Mouse (Mus musculus): ENCODE results near the gene Arl14.

- no peak for TF ChIP-seq CTCF (IDR thresholded peaks at IDR 0.05; ENCODE audit: insufficient read depth, low read depth, low read length)
- no peak for TF ChIP-seq POLR2A (IDR thresholded peaks at IDR 0.05; ENCODE audit: insufficient read depth, low read depth, low read length)
Observed at GRCm38 (mm10) chr3:69177168-69177797, 44.9 kb upstream of the Arl14 start.

Data from olfactory bulb, adult 2 months (tissue).